In the genomic region with DNA sequence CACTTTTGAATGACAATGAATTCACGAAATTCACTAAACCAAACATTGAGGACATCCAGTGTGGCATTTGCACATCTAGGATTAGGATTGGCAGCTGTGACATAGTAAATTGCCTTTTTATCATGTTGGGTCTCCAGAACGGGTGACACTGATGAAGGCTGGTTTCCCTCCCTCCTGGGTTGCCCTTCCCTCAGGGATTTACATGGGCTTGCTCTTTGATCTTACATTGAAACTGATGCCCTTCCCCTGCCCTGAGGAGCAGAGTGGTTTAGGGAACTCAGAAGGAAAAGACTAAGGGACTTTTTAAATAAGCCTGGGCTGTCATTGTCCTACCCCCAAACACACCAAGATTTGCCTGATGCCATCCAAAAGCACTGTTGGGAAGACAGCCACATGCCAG, we compare ENCODE assay signal across 24 mouse cellular contexts. TPM values are rescaled to one million over a fixed set of nuclear protein-coding genes. Genes with fewer than 3 reads are reported as not detected.
DNase-seq lines count a peak whose midpoint lies in the region; ATAC-seq and TF ChIP-seq lines count a peak whose summit lies in the region.
"Had no signal": no experiment of that assay in that cellular context is flagged by ENCODE, and none has a peak within 500 bp of the region (broad histone marks: within the 10 kb centered on the region; RNA-seq: fewer than 3 reads in every experiment).

No protein-coding gene starts in this region.

- peaks cover 7% of the 10 kb centered on the region; the same call in 1 of the 2 replicates for H3K4me1 ChIP-seq in midbrain, embryonic 11.5 days (ENCODE audit: control insufficient read depth, insufficient read depth, low read length)
- H3K4me1 ChIP-seq in midbrain, embryonic 10.5 days = peaks cover 21% of the 10 kb centered on the region
- no peaks in the 10 kb centered on the region for H3K4me1 ChIP-seq in thymus, adult 2 months (replicated peaks; ENCODE audit: control insufficient read depth, insufficient read depth, low read length)
- H3K4me1 ChIP-seq in intestine, postnatal 0 days (replicated peaks; ENCODE audit: control insufficient read depth, insufficient read depth, low read length) = no peaks in the 10 kb centered on the region

- TF ChIP-seq CTCF in thymus, adult 2 months (IDR thresholded peaks at IDR 0.05; ENCODE audit: borderline replicate concordance, control insufficient read depth, extremely low read depth, insufficient read depth, low read length, poor library complexity) = no peak
- TF ChIP-seq CTCF in intestine, postnatal 0 days (IDR thresholded peaks at IDR 0.05; ENCODE audit: low read depth) = no peak

- WGBS in midbrain, embryonic 11.5 days = 56% methylated on average over 2 of the region's 2 CpGs
- 47% methylated on average over 2 of the region's 2 CpGs for WGBS in midbrain, embryonic 10.5 days
- WGBS in thymus, adult 2 months = 84% methylated on average over 2 of the region's 2 CpGs
- WGBS in intestine, postnatal 0 days = 37% methylated on average over 2 of the region's 2 CpGs

- no peaks in the 10 kb centered on the region for H3K36me3 ChIP-seq in midbrain, embryonic 11.5 days (ENCODE audit: control insufficient read depth, insufficient read depth, low read length)
- H3K36me3 ChIP-seq in midbrain, embryonic 10.5 days = no peaks in the 10 kb centered on the region
- no peaks in the 10 kb centered on the region for H3K36me3 ChIP-seq in thymus, adult 2 months (ENCODE audit: control insufficient read depth, insufficient read depth, low read length)
- no peaks in the 10 kb centered on the region for H3K36me3 ChIP-seq in intestine, postnatal 0 days (ENCODE audit: control insufficient read depth, insufficient read depth)
- H3K36me3 ChIP-seq: G1E had no signal

- peak; percentile 51 for DNase-seq in midbrain, embryonic 11.5 days (ENCODE audit: low spot score, missing footprints)
- DNase-seq in midbrain, embryonic 10.5 days (ENCODE audit: low spot score) = no peak
- DNase-seq in ES-CJ7 (ENCODE audit: low read depth, low spot score) (peak; percentile 71), R1 (ENCODE audit: low read depth, low spot score) (peak; percentile 31), ZHBTc4 (ENCODE audit: low read depth, low spot score) (peak; percentile 82)
- DNase-seq in urinary bladder, postnatal 36 days (ENCODE audit: low spot score in 2 of 2) = no peak
- no peak for DNase-seq in thymus, adult 2 months
- DNase-seq: adrenal gland, adult 2 months; adrenal gland, adult 8-10 months; adrenal gland, postnatal 10 days; adrenal gland, postnatal 14 days; adrenal gland, postnatal 25 days; adrenal gland, postnatal 36 days; B cell, adult 2 months; cerebellum, adult 11 months; cerebellum, adult 11-12 months; cerebellum, adult 18-20 months; cerebellum, adult 2 months; cerebellum, adult 8-10 months had no signal

- H3K27me3 ChIP-seq in midbrain, embryonic 11.5 days (ENCODE audit: control insufficient read depth, insufficient read depth, low read length) = peaks cover 14% of the 10 kb centered on the region
- peaks cover 68% of the 10 kb centered on the region for H3K27me3 ChIP-seq in midbrain, embryonic 10.5 days (ENCODE audit: low read depth, poor library complexity, severe bottlenecking)
- no peaks in the 10 kb centered on the region for H3K27me3 ChIP-seq in thymus, adult 2 months (ENCODE audit: control insufficient read depth, insufficient read depth, low read length)
- no peaks in the 10 kb centered on the region for H3K27me3 ChIP-seq in intestine, postnatal 0 days (replicated peaks; ENCODE audit: control insufficient read depth, insufficient read depth, low read length)

- H3K4me2 ChIP-seq in midbrain, embryonic 11.5 days = no peak overlapping the region
- no peak overlapping the region for H3K4me2 ChIP-seq in intestine, postnatal 0 days (replicated peaks; ENCODE audit: low read depth)

- no peaks in the 10 kb centered on the region for H3K9me3 ChIP-seq in midbrain, embryonic 11.5 days (ENCODE audit: control insufficient read depth, low read length)
- no peaks in the 10 kb centered on the region for H3K9me3 ChIP-seq in midbrain, embryonic 10.5 days (replicated peaks)
- no peaks in the 10 kb centered on the region for H3K9me3 ChIP-seq in intestine, postnatal 0 days (ENCODE audit: control insufficient read depth)
- H3K9me3 ChIP-seq: G1E had no signal

- no peak overlapping the region for H3K9ac ChIP-seq in midbrain, embryonic 11.5 days (ENCODE audit: low read length)
- H3K9ac ChIP-seq in intestine, postnatal 0 days (ENCODE audit: low read depth, low read length) = no peak overlapping the region

- no peak for TF ChIP-seq POLR2A in thymus, adult 2 months (IDR thresholded peaks at IDR 0.05; ENCODE audit: control insufficient read depth, extremely low read depth, insufficient read depth, low read length, poor library complexity)

- H3K4me3 ChIP-seq in midbrain, embryonic 11.5 days (ENCODE audit: low read depth, low read length) = no peak overlapping the region
- H3K4me3 ChIP-seq in midbrain, embryonic 10.5 days = no peak overlapping the region
- no peak overlapping the region for H3K4me3 ChIP-seq in thymus, adult 2 months (ENCODE audit: control insufficient read depth, insufficient read depth, low read length)
- no peak overlapping the region for H3K4me3 ChIP-seq in intestine, postnatal 0 days (ENCODE audit: low read depth, low read length)

- no peak for ATAC-seq in midbrain, embryonic 11.5 days (ENCODE audit: low FRiP score)
- no peak for ATAC-seq in intestine, postnatal 0 days
- ATAC-seq: activated CD4-positive, CD25-positive, alpha-beta regulatory T cell, adult 4 months; CD4-positive, CD25-positive, alpha-beta regulatory T cell, adult 4 months; Patski had no signal

- H3K27ac ChIP-seq in midbrain, embryonic 11.5 days (ENCODE audit: low read depth, low read length) = no peak overlapping the region
- no peak overlapping the region for H3K27ac ChIP-seq in midbrain, embryonic 10.5 days (replicated peaks)
- no peak overlapping the region for H3K27ac ChIP-seq in thymus, adult 2 months (ENCODE audit: control insufficient read depth, insufficient read depth, low read length)
- H3K27ac ChIP-seq in intestine, postnatal 0 days (ENCODE audit: low read depth, low read length) = no peak overlapping the region

RNA-seq across cellular contexts. Expression of gene Slc4a5, which starts 11.9 kb away (rescaled TPM):
- polyA plus RNA-seq in midbrain, embryonic 11.5 days (2014; fragmentation: Nextera tagmentation; extraction: Ambion mirVana) = 0.52 and 0.68 TPM in 2 replicates
- polyA plus RNA-seq in midbrain, embryonic 10.5 days (2016; fragmentation: Nextera tagmentation; extraction: Ambion mirVana) = 0.67 and 0.79 TPM in 2 replicates
- 0.57 and 0.62 TPM in 2 replicates for polyA plus RNA-seq in thymus, adult 2 months (2012; rRNA removed)
- polyA plus RNA-seq in intestine, postnatal 0 days (2015; fragmentation: Nextera tagmentation; extraction: Ambion mirVana) = 1.5 and 1.7 TPM in 2 replicates
- polyA plus RNA-seq: G1E had no signal

Comparison
In these comparisons a context has a peak if more than half of its experiments do, and no peak if none do; other contexts are left out.
1. DNase-seq: peak in midbrain, embryonic 11.5 days (single experiment), ES-CJ7 (single experiment), R1 (single experiment) and ZHBTc4 (single experiment); none in midbrain, embryonic 10.5 days (single experiment), urinary bladder, postnatal 36 days (0 of 2) and thymus, adult 2 months (single experiment).